Mouse (Mus musculus): ENCODE results near the gene Wwp2.

DNA sequence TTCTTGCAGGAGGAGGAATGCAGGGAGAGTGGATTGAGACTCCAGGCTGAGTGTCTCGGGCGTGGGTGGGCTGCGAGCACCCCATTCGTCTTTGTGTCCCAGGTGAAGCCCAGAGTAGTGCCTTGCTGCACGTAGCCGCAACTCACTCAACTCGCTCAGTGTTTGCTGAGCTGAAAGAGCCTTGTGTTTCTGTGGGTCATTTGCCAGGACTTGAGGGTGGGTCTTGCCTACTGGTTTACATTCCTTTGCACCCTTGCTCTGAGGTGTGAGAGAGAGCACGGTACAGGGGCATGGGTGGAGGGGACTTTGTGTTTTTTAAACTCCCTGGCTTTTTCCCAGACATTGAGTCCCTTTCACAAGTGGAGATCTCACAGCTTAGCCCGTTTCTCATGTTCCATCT lies 59.3 kb downstream of the Wwp2 start:
- TF ChIP-seq POLR2A (IDR thresholded peaks at IDR 0.05; ENCODE audit: low read depth, low read length) (no peak), CTCF (conservative IDR thresholded peaks at IDR 0.05; ENCODE audit: insufficient read depth, insufficient read length, low read depth, low read length) (no peak)

All from kidney, adult 2 months (tissue).